12 mouse cellular contexts compared by ENCODE assay signal in genomic region chr14:80528419-80529028, GRCm38 (mm10).
"Had no signal": no experiment of that assay in that cellular context is flagged by ENCODE, and none has a peak within 500 bp of the region (broad histone marks: within the 10 kb centered on the region; RNA-seq: fewer than 3 reads in every experiment).

No protein-coding gene starts in this region.

- H3K4me2 ChIP-seq: limb, embryonic 13.5 days; neural tube, embryonic 13.5 days had no signal

- H3K9me3 ChIP-seq: limb, embryonic 13.5 days; neural tube, embryonic 13.5 days had no signal

- H3K4me3 ChIP-seq: limb, embryonic 13.5 days; neural tube, embryonic 13.5 days had no signal

- H3K27ac ChIP-seq: kidney, postnatal 0 days; limb, embryonic 13.5 days; liver, embryonic 14.5 days; neural tube, embryonic 13.5 days had no signal

- DNase-seq: kidney, adult 9 months; kidney, postnatal 36 days; layer of hippocampus, adult 9-11 months; layer of hippocampus, postnatal 36 days; left cerebral cortex, postnatal 4 days; lung, adult 18-20 months; right cerebral cortex, postnatal 14 days; thymus, postnatal 4 days had no signal

- H3K27me3 ChIP-seq: limb, embryonic 13.5 days; neural tube, embryonic 13.5 days had no signal

- H3K4me1 ChIP-seq: limb, embryonic 13.5 days; neural tube, embryonic 13.5 days had no signal

- H3K9ac ChIP-seq: limb, embryonic 13.5 days; liver, embryonic 14.5 days; neural tube, embryonic 13.5 days had no signal

- H3K36me3 ChIP-seq: limb, embryonic 13.5 days; neural tube, embryonic 13.5 days had no signal
